Mouse (Mus musculus) thymus, adult 2 months (tissue): ENCODE measurements around the gene Nat8f4.
"Not testable (repeated sequence)": the region's sequence is repeated elsewhere in the genome, so short reads cannot be mapped to it uniquely, and the experiment has no call there.

ENCODE experiments used
- CTCF ChIP-seq: fragments of 200-500 bp; IDR thresholded peaks from 2 replicates; pipeline ENCODE4 v1.5.1; 2012; ENCODE audit warnings: mild to moderate bottlenecking, control low read depth, low read length, moderate library complexity, borderline replicate concordance; ENCODE audit not compliant: control insufficient read depth, poor library complexity, insufficient read depth; ENCODE audit errors: extremely low read depth
- POLR2A ChIP-seq: fragments of 200-500 bp; IDR thresholded peaks from 2 replicates; pipeline ENCODE4 v1.6.1; 2012; ENCODE audit warnings: mild to moderate bottlenecking, low read length, control low read depth, moderate library complexity; ENCODE audit not compliant: control insufficient read depth, poor library complexity, insufficient read depth; ENCODE audit errors: extremely low read depth

DNA sequence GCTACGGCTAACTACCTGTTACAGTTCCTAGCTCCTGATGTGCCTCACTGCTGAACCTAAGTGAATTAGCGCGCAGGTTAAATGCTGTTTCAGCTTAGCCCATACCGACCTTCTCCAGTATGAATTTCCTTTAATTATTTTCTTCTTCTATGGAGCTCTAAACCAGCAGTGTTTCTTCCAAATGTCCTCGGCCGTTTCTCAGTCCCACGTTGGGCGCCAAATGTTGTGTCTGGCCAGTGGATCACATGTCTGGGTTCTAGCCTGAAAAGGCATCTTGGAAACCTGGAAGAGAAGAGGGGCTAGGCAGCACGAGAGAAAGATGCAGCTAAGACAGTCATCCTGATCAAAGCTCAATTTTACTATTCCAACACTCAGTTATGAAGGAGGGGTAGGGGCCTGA is 21.4 kb downstream of the Nat8f4 start:
- not testable (repeated sequence) for TF ChIP-seq CTCF, POLR2A
